In the genomic region with DNA sequence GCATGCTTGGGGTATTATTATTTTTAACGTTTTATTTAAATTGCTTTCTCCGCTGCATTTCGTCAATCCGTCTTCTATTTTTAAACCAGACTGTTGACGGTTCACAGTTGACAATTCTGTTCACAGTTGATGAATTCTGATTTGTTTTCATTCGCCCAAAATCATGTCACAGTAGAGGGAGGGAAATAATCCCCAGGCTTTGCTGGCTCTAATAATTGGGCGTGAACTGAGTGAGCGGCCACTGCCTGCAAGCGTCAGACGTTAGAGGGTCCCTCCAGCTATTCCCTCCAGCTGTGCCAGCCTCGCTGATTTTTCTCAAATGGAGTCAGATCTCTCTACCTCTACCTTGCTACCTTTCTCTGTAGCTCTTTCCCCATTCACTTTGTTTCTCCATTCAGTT, we compare ENCODE assay signal across 12 mouse cellular contexts.
"Had no signal": no experiment of that assay in that cellular context is flagged by ENCODE, and none has a peak within 500 bp of the region (broad histone marks: within the 10 kb centered on the region; RNA-seq: fewer than 3 reads in every experiment).

No protein-coding gene starts in this region.

- H3K36me3 ChIP-seq: limb, embryonic 13.5 days had no signal

- H3K27ac ChIP-seq: layer of hippocampus, adult 2 months; limb, embryonic 13.5 days; liver, embryonic 14.5 days had no signal

- DNase-seq: kidney, adult 18-20 months; kidney, postnatal 10 days; kidney, postnatal 4 days; left cerebral cortex, postnatal 4 days; lung, adult 18-20 months; right cerebral cortex, postnatal 4 days; spleen, adult 18-20 months; thymus, adult 2 months; thymus, postnatal 25 days had no signal

- H3K9ac ChIP-seq: limb, embryonic 13.5 days; liver, embryonic 14.5 days had no signal

- H3K4me3 ChIP-seq: layer of hippocampus, adult 2 months; limb, embryonic 13.5 days had no signal

- H3K27me3 ChIP-seq: limb, embryonic 13.5 days had no signal

- H3K4me2 ChIP-seq: limb, embryonic 13.5 days had no signal
